Mouse (Mus musculus): ENCODE measurements around the gene Wdr25.
A peak's percentile ranks its signal among the peaks of the same experiment; 100 is the strongest.
"Not testable (repeated sequence)": the region's sequence is repeated elsewhere in the genome, so short reads cannot be mapped to it uniquely, and the experiment has no call there.

Gene Wdr25

DNA sequence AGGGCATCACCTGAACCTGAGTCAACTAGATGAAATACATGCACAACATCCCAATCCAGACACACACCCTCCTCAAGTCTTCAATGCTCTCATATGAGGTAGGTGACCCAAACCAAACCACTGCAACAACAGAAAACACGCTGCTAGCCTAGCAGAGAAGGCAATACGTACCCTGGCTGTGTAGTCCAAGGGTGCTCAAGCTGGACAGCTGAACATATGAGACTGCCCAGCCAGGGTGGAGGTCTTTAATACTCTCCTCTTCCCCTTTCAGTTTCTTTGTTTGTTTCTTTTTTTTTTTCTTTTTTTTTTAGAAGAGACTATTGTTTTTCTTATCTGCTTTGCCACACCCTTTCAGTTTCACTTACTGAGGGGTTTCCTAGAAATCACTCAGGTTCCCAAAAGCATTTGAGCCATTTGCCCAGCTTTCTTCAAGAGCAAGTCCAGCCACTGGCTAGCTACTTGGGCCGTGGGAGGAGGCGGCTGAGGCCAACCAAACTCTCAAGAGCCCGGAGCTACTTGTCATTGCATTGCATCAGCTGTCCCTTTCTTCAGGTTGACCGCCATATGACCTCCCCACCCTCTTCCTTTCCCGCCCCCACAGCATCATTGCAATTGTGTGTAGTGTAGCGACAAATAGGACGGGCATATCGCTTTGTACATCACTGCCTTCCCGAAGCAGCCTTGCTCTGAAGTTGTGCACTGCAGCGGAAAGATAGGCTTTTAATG is at the start of gene Wdr25:
Gene Wdr25 (plus strand): TSS at position 643 of the 726 bp plus-strand sequence.
- DNase-seq (ENCODE audit: low spot score in 2 of 2) = no peak

DNA sequence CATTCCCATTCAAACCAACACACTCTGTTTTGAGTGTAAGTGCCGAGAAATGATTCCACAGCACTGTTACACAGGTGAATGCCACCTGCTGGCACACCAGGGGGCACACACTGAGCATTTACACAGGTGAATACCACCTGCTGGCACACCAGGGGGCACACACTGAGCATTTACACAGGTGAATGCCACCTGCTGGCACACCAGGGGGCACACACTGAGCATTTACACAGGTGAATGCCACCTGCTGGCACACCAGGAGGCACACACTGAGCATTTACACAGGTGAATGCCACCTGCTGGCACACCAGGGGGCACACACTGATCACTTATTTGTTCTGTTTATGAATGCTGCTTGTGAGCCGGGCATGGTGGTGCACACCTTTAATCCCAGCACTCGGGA is 45.4 kb upstream of the Wdr25 start:
- not testable (repeated sequence) for DNase-seq (ENCODE audit: low spot score in 2 of 2)

DNA sequence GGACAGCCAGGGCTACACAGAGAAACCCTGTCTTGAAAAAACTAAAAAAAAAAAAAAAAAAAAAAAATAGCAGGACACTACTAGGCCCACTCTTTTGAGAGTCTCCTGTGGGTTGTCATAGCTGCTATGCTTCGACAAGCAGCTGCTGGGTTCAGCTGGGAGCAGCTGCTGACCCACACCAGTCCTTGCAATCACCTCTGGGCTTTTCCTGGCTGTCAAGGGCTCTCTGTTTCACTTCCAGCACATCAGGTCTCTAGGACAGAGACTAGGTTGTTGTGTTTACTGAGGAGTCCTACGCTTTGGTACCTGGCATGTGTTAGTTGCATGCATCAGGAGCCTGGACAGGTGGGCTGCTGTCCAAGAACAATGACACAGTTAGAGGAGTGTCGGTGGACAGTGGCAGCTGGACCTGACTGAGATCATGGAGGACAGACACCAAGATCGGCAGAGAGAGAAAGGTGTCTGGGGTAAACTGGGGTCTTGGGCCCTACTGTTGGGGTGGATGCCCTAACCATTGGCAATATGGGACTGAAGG is 43.9 kb upstream of the Wdr25 start:
- no peak for DNase-seq (ENCODE audit: low spot score in 2 of 2)

DNA sequence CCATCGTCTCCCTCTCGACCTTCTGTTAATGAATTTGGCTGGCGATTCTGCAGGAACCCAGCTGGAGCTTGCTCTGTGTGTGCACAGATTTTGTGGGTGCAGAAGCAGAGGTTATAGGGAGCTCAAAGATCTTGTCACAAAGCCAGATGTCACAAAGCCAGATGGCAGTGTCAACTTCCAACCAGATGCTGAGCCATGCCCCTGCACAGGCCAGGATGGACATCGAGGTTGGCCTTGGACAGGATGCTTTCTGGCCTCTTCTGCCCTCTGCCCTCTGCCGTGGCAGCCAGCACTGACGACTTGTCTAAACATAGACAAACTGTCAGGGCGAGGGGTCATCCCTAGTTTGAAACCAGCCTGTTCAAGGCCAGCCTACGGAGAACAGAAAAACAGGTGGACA is 43.3 kb upstream of the Wdr25 start:
- DNase-seq (ENCODE audit: low spot score in 2 of 2) = no peak

DNA sequence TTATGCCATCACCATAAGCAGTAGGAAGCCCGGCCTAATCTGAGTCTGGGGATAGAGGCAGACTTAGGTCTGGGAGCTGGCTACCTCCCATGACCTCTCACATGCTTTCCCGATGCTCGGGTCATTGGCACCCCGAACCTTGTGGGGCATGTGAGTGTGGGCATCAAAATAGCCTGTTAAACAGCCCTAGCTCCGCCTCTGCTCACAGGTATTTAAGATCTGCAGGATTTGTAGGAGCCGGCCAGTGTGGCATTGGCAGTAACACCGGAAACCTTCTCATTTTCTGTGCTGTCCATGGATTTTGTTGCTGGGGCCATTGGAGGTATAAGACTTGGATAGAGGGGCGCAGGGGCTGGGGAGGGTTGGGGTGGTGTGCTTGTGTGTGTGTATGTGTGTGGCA is 42.5 kb upstream of the Wdr25 start:
- DNase-seq (ENCODE audit: low spot score in 2 of 2) = no peak

DNA sequence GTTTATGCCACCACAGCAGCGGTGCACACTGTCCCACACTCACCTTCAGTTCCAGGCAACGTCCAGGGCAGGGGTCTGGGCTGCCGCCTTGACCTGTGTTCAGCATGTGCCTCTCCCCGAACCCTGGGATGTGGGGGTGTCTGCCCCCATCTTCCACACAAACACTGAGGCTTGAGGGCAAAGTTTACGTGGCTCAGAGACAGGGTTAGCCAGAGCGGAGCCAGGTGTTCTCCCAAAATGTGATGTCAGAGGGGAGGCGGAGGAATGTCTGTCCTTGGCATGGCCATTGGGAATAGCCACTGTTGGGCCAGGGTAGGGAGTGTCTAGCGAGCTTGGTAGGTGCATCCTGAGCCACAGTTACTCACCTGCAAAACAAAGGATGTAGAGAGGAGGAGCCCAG is 40.6 kb upstream of the Wdr25 start:
- DNase-seq (ENCODE audit: low spot score in 2 of 2) = no peak

DNA sequence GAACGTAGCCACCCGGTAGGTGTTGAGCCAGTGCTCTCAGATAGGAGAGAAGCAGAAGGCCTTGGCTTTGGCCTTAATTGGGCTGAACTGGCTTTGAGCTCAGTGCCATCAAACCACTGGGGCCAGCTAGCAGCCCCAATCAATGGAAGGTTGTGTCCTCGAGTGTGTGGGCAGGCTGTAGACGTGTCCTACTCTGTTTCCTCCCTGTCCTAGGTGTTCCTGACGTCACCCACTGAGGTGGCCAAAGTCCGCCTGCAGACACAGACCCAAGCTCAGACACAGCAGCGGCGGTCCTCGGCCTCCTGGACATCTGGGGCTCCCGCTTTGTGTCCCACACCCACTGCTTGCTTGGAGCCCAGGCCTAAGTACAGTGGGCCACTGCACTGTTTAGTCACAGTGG is 38.4 kb upstream of the Wdr25 start:
- no peak for DNase-seq (ENCODE audit: low spot score in 2 of 2)

DNA sequence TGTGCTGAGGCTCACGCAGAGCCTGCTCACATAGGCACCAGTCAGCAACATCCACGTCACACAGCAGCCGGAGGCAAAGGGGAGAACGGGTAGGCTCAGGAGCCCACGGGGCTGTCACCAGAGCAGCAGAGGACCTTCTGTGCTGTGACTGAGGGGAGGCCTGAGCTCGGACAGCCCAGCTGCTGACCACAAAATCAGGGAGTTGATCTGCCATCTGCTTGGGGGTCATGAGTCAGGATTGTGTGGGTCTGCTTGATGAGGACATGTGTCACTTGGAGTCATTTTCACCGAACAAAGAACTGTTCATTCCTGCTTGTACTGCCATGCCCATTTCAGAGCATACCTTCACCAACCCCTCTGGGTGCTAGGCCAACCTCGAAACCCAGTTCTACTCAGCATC is 37.2 kb upstream of the Wdr25 start:
- DNase-seq (ENCODE audit: low spot score in 2 of 2) = no peak

DNA sequence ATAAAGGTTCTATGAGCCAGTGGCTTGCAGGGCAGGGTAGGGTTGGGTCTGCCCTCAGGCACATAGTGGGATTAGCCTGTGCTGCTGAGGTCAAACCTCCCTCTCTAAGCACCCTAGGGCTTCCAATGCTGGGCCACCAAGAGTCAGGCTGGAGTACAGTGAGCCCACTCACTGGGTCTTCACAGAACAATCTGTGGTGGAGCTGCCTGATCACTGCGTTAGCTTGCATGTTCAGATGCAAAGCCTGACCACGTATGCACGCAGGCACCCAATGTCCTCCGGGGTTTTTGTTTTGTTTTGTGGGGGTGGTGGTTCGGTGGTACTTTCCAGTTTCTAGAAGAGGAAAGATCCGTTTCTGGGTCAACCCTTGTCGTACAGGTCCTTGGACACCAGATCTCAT is 36.3 kb upstream of the Wdr25 start:
- DNase-seq (ENCODE audit: low spot score in 2 of 2) = no peak

DNA sequence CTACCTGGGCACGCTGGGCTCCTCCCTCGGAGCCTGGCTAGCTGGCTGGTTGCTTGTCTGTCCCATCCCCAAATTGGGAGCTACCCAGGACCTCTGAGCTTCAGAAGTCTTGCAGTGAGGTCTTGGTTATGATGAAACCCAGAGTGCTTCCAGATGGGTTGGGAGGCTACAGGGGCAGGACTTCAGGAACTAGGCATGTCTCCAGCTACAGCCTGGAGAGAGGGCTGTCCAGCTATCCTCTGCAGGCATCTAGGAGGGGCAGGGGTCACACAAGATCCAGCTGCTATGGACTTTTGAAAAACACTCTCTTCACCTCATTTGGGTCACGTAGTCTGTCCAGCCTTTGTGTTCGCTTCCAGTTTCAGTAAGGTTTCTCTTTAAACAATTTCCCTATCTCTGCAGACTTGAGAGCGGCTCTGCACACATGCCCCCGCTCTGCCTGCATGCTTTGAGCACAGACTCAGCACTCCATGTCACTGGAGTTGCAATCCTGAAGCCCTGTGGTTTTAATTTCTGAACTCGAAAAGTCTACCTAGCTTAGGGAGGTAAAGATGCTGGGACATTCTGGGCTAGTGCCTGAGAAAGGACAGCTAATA is 35.7 kb upstream of the Wdr25 start:
- no peak for DNase-seq (ENCODE audit: low spot score in 2 of 2)

DNA sequence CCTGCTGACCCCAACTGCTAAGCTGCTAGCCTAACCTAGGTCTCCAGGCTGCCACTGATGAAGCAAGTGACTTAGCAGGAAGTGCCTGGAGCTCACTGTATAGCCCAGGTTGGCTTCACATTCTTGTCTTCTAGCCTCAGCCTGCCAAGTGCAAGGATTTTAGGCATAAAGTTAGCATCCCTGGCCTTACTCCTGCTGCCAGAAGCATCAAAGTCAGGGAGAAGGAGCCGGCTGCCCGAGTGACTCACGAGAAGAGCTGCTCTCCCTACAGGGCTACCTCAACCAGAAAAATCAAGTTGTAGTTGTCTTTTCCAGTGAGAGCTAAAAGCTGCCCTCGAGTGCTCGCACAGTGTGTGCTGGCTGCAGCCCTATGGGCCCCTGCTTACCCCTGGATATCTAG is 34.9 kb upstream of the Wdr25 start:
- no peak for DNase-seq (ENCODE audit: low spot score in 2 of 2)

DNA sequence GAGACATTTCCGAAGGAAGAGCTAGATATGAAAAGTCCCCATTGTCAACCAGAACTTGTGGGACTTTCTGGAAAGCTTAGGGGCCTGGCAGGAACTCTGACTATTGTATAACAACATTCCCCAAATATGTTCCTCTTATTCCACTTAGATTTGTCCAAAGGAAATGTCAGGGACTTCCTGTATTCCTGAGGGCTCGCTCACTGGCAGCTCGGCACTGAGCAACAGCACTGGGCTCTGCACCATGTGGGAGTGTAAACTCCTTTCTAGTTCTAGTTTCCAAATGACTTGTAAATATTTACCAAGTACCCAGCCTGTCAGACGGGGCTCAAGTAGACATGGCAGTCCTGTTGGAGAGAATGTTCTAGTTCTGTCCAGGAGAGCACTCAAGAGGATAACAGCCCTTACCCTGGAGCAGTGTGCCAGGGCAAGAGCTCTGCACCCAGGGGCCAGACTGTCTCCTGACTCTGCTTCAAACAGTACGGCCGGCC is 28.4 kb upstream of the Wdr25 start:
- DNase-seq (ENCODE audit: low spot score in 2 of 2) = no peak

DNA sequence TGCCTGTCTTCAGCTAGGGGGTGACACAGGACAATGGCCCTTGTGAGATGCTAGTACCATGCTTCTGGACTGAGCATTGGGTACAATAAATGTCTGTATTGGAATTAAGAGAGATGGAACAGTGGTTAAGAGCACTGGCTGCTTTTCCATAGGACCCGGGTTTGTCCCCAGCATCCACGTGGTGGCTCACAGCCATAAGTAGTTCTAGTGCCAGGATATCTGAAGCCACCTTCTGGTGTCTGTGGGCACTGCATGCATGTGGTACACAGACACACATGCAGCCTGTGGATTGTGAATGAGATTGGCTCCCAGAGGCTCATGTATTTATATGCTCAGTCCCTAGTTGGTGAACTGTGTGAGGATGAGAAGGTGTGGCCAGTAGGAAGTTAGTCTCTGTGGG is 23.9 kb upstream of the Wdr25 start:
- DNase-seq (ENCODE audit: low spot score in 2 of 2) = no peak

DNA sequence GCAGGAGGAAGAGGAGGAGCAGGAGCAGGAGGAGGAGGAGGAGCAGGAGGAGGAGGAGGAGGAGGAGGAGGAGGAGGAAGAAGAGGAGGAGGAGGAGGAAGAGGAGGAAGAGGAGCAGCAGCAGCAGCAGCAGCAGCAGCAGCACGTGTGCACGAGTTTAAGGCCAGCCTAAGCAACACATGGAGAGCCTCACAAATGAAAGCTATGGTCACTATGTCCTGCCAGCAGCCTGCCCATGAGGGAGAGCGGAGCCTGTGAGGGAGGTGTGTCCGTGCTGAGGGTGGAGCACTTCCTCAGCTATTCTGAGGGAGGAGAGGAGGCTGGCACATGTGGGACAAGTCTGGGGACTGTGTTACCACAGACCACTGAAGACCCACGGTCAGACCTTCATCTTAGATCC is 20.3 kb upstream of the Wdr25 start:
- DNase-seq (ENCODE audit: low spot score in 2 of 2) = no peak

DNA sequence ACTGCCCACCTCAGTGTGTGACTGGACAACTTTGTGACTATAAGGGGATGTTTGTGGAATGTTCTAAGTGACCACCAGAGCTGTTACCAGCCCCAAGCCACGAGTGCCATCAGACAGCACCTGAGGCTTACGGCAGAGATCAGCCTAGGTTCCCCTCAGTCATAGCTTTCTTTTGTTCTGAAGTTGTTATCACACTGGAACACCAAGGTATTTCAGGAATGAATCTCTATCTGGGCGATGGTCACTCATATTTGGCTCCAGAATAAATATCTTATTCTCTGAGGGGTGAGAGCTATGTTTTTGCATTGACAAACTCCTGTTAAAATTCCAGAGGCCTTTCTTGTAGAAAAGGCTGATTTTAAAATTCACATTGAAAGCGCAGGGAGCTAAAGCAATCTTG is 14.3 kb upstream of the Wdr25 start:
- no peak for DNase-seq (ENCODE audit: low spot score in 2 of 2)

DNA sequence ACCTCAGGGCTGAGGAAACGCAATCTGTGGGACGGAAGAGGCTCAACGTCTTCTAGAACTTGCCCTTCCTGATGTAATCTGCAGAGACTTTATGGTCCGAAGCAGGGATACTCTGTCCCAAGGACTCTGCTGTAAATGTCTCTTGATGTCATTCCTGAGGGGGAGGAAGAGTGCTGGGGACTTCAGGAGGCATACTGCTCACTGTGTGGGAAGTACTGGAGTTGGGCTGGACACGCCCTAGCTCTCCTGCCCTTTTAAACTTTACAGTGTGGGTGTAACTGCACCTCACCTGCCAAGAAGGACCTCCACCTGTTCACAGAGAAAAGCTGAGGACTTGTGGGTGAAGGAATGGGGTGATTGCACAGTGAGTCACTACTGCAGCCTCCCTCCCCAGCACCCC is 12.8 kb upstream of the Wdr25 start:
- DNase-seq (ENCODE audit: low spot score in 2 of 2) = no peak

DNA sequence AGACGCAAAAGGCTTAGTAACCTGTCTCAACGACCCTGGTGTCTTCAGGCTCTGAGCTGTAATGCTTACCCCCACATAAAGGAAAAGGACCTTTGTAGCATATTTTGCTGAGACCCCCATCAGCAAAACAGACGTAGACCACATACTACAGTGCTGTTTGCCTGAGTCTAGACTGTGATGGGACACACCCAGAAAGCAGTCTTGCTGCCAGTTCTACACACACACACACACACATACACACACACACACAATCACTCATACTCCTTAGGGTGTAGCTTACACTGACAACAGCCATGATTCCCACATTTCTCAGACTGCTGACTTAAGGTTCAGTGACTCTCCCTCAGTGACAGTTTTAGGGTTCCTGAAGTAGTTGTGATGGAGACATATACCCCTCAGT is 12.2 kb upstream of the Wdr25 start:
- DNase-seq (ENCODE audit: low spot score in 2 of 2) = no peak

DNA sequence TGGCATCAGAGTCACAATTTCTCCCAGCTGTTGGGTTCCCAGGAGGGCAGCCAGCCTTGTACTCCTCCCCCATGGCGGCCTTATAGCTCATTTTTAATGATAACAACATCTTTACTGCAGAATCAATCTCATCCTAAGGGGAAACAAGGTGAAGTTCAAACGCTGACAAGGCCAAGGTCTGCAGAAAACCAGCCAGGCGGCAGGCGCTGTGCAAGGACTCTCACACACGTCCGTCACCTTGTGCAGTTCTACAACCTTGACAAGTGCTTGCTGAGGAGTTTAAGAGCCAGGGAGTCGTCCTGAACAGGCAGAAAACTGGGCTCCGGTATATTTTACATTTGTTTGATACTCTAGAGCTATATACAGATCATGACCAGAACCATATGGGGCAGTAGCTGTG is 10.7 kb upstream of the Wdr25 start:
- no peak for DNase-seq (ENCODE audit: low spot score in 2 of 2)

DNA sequence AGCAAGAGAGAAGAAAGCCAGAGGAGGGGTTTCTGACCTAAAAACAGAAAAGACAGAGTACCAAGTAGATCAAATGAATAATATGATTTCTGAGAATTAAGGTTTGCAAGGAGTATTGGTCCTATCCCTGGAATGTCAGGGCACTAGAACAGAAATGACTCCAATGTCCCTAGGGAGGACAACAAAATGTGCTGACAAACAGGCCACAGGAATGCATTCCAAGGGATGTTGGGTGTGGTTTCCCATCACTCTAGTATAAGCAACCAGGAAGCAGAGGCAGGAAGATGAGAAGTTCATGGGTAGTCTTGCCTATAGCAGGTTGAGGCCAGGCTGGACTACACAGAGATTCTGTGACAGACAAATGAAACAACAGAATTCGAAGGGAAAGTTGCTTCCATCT is 7.5 kb upstream of the Wdr25 start:
- DNase-seq (ENCODE audit: low spot score in 2 of 2) = no peak

DNA sequence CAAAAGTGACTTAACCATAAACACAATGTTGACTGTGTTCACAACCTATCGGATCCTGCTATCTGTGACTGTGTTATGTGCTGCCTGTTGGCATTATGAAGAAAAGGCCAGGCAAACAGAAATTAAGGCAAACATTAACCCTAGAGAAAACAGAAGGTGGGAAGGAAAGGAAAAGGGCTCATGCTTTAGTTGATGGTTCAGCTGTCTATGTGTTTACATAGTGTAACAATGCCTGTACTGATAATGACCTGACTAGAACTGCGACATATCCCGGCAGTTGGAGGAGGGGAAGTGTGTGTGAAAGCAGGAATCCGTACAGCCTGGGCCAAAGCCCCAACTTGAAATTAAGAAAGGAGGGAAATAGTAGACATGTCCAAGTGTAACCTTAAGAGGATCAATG is 6.4 kb upstream of the Wdr25 start:
- DNase-seq (ENCODE audit: low spot score in 2 of 2) = no peak

DNA sequence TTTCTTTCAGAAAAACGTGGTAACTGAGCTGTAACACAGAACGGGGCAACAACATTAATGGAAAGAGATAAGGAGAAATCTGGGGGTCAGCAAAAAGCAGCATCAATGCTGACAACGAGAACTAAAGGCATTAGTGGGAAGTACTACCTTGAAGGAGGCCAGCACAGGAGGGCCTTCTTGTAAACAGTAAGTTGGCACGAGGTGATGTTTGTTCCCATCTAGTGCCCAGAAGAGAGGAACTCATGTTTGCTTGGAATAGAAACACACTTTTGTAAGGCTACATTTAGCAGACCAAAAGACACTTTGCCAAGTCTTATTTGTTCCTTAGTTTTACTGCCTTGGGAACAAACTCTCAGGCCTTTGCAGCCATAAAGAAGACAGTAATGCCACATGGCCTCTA is 4.8 kb upstream of the Wdr25 start:
- no peak for DNase-seq (ENCODE audit: low spot score in 2 of 2)

DNA sequence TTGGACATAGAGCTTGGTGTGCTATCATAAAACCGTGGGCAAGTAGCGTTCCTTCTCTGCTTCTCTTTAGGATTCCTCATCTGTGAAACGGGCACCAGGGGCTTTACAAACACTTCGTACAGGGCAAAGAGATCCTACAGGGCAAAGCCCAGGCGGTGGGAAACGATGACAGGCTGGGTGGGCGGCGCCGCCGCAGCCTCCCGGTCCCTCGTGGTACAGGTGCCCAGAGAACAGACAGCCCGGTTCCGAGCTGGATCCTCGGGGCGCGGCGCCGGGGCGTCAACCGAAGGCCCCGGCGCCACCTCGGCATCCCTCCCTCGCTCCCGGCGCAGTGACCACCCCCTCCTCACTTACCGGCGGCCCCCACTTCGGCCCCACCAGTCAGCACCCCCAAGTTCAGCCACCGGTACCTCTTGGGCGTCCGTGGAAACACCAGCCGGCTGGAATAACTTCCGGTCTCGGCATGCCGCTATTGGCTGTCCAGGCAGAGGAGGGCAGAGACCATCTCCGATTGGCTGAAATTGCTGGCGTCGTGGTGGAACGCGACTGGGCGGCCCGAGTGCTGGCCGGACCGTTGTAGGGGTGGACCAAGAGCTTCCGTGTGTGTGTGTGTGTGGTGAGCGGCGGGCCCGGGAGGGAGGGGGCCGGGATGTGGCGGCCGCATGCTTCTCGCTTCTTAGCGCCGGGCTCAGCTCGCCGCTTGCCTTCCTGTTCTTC is 442 bp downstream of the Wdr25 start, which contains the start of gene Wars:
Gene Wars (minus strand): TSS at position 460 of the 717 bp plus-strand sequence.
- peak; percentile 94 to 96 for DNase-seq (ENCODE audit: low spot score in 2 of 2)

DNA sequence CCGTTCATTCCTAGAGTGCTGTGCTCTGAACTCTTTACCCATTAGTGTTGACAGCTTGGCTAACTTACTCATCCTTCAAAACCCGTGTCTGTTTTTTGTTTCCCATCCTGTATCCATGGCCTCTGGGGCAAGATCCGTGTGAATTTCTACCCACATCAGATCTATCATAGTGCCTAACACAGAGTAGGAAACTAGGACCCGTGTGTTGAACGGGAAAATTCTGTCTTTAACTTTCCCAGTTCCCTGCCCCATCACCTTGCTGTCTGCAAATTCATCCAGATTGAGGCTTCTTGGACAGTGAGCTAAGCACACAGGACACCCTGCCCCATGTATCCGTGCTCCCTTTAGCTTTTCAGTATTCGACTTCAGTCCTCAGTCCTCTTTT is 993 bp downstream of the Wdr25 start:
- no peak for DNase-seq (ENCODE audit: low spot score in 2 of 2)

Data from spleen, postnatal 4 days (tissue).